7 mouse cellular contexts compared by ENCODE assay signal in genomic region chr4:135850411-135851095, GRCm38 (mm10). TPM values are rescaled to one million over a fixed set of nuclear protein-coding genes. Genes with fewer than 3 reads are reported as not detected.
A peak's percentile ranks its signal among the peaks of the same experiment; 100 is the strongest.
DNase-seq lines count a peak whose midpoint lies in the region; ATAC-seq and TF ChIP-seq lines count a peak whose summit lies in the region.

No protein-coding gene starts in this region.

- H3K9ac ChIP-seq in kidney, postnatal 0 days (ENCODE audit: low read depth, low read length), result 0 out of 2 replicates have a peak overlapping the region, but pooled peaks have one; percentile 8
- H3K9ac ChIP-seq in embryonic facial prominence, embryonic 15.5 days, result no peak overlapping the region
- peak overlapping the region; percentile 28; the same call in 1 of the 2 replicates for H3K9ac ChIP-seq in midbrain, embryonic 12.5 days (replicated peaks)

- no peaks in the 10 kb centered on the region for H3K9me3 ChIP-seq in kidney, postnatal 0 days (replicated peaks; ENCODE audit: low read length)
- H3K9me3 ChIP-seq in embryonic facial prominence, embryonic 15.5 days (replicated peaks), result no peaks in the 10 kb centered on the region
- no peaks in the 10 kb centered on the region for H3K9me3 ChIP-seq in midbrain, embryonic 12.5 days

- no peak for ATAC-seq in kidney, postnatal 0 days (replicated peaks; ENCODE audit: low FRiP score, low read depth)
- ATAC-seq in embryonic facial prominence, embryonic 15.5 days (ENCODE audit: insufficient number of reproducible peaks, low FRiP score, low TSS enrichment, low read depth), result peak; percentile 56; the same call in 1 of the 2 replicates
- no peak for ATAC-seq in midbrain, embryonic 12.5 days (ENCODE audit: low FRiP score, low read depth)

- no peak for DNase-seq in kidney, postnatal 0 days (ENCODE audit: low spot score)
- no peak for DNase-seq in kidney, postnatal 4 days
- DNase-seq in layer of hippocampus, adult 18-20 months (ENCODE audit: low spot score in 2 of 2), result peak; percentile 81 to 90
- peak; percentile 55 for DNase-seq in thymus, postnatal 25 days
- no peak for DNase-seq in gastrocnemius, adult 2 months

- no peaks in the 10 kb centered on the region for H3K36me3 ChIP-seq in kidney, postnatal 0 days (ENCODE audit: insufficient read depth, low read length)
- no peaks in the 10 kb centered on the region for H3K36me3 ChIP-seq in embryonic facial prominence, embryonic 15.5 days
- no peaks in the 10 kb centered on the region for H3K36me3 ChIP-seq in midbrain, embryonic 12.5 days

- H3K4me3 ChIP-seq in kidney, postnatal 0 days (replicated peaks; ENCODE audit: low read depth, low read length), result no peak overlapping the region
- no peak overlapping the region for H3K4me3 ChIP-seq in embryonic facial prominence, embryonic 15.5 days (replicated peaks)
- H3K4me3 ChIP-seq in midbrain, embryonic 12.5 days, result no peak overlapping the region
- no peak overlapping the region for H3K4me3 ChIP-seq in gastrocnemius, adult 2 months

- no peaks in the 10 kb centered on the region for H3K4me1 ChIP-seq in kidney, postnatal 0 days (replicated peaks; ENCODE audit: insufficient read depth, low read length)
- peaks cover 26% of the 10 kb centered on the region for H3K4me1 ChIP-seq in embryonic facial prominence, embryonic 15.5 days
- peaks cover 27% of the 10 kb centered on the region for H3K4me1 ChIP-seq in midbrain, embryonic 12.5 days

- no peak overlapping the region for H3K4me2 ChIP-seq in kidney, postnatal 0 days (ENCODE audit: low read length)
- peak overlapping the region; percentile 12; the same call in 1 of the 2 replicates for H3K4me2 ChIP-seq in embryonic facial prominence, embryonic 15.5 days (replicated peaks)
- H3K4me2 ChIP-seq in midbrain, embryonic 12.5 days (replicated peaks), result peak overlapping the region; percentile 16

- TF ChIP-seq CTCF in kidney, postnatal 0 days (IDR thresholded peaks at IDR 0.05; ENCODE audit: low read depth), result no peak
- TF ChIP-seq CTCF in gastrocnemius, adult 2 months (IDR thresholded peaks at IDR 0.05), result no peak

- H3K27me3 ChIP-seq in kidney, postnatal 0 days (ENCODE audit: insufficient read depth, low read length), result no peaks in the 10 kb centered on the region
- H3K27me3 ChIP-seq in embryonic facial prominence, embryonic 15.5 days, result no peaks in the 10 kb centered on the region
- no peaks in the 10 kb centered on the region for H3K27me3 ChIP-seq in midbrain, embryonic 12.5 days

- intact Hi-C loops in gastrocnemius, adult 2 months (cut with DNase I), result no loop called here

- peak overlapping the region; percentile 13; the same call in 1 of the 2 replicates for H3K27ac ChIP-seq in kidney, postnatal 0 days
- H3K27ac ChIP-seq in embryonic facial prominence, embryonic 15.5 days (replicated peaks), result peak overlapping the region; percentile 58; the same call in 1 of the 2 replicates
- H3K27ac ChIP-seq in midbrain, embryonic 12.5 days (replicated peaks), result peak overlapping the region; percentile 43; the same call in 1 of the 2 replicates
- no peak overlapping the region for H3K27ac ChIP-seq in gastrocnemius, adult 2 months

- WGBS in kidney, postnatal 0 days, result 33% methylated on average over 13 of the region's 13 CpGs
- WGBS in embryonic facial prominence, embryonic 15.5 days, result 22% methylated on average over 13 of the region's 13 CpGs
- 40% methylated on average over 13 of the region's 13 CpGs for WGBS in midbrain, embryonic 12.5 days

RNA-seq across cellular contexts. Expression of gene Srsf10, which starts 5.0 kb away (rescaled TPM):
- polyA plus RNA-seq in kidney, postnatal 0 days (2015; fragmentation: Nextera tagmentation; extraction: Ambion mirVana), result 192 and 194 TPM in 2 replicates
- 198 and 214 TPM in 2 replicates for polyA plus RNA-seq in embryonic facial prominence, embryonic 15.5 days (2015; fragmentation: Nextera tagmentation; extraction: Ambion mirVana)
- 10 to 100 TPM; 83.8 to 87.8 TPM for total RNA-seq in layer of hippocampus, adult 18-20 months (2021)
- 351 and 371 TPM in 2 replicates for polyA plus RNA-seq in midbrain, embryonic 12.5 days (2016; fragmentation: Nextera tagmentation; extraction: Ambion mirVana)
- total RNA-seq in gastrocnemius, adult 2 months (2021), result 10 to 100 TPM; 27.2 to 30.6 TPM

RNA-seq across cellular contexts. Expression of gene Pnrc2, which starts 23.1 kb away (rescaled TPM):
- polyA plus RNA-seq in kidney, postnatal 0 days (2015; fragmentation: Nextera tagmentation; extraction: Ambion mirVana), result 190 and 194 TPM in 2 replicates
- 157 and 161 TPM in 2 replicates for polyA plus RNA-seq in embryonic facial prominence, embryonic 15.5 days (2015; fragmentation: Nextera tagmentation; extraction: Ambion mirVana)
- total RNA-seq in layer of hippocampus, adult 18-20 months (2021), result 10 to 100 TPM; 50.5 to 53.0 TPM
- 189 and 199 TPM in 2 replicates for polyA plus RNA-seq in midbrain, embryonic 12.5 days (2016; fragmentation: Nextera tagmentation; extraction: Ambion mirVana)
- total RNA-seq in gastrocnemius, adult 2 months (2021), result 10 to 100 TPM; 36.7 to 44.8 TPM

RNA-seq across cellular contexts. Expression of gene Cnr2, which starts 44.6 kb away (rescaled TPM):
- polyA plus RNA-seq in kidney, postnatal 0 days (2015; fragmentation: Nextera tagmentation; extraction: Ambion mirVana), result 0.68 and 0.70 TPM in 2 replicates
- polyA plus RNA-seq in embryonic facial prominence, embryonic 15.5 days (2015; fragmentation: Nextera tagmentation; extraction: Ambion mirVana), result 0.85 and 1.0 TPM in 2 replicates
- under 1 TPM in 1 of 2 experiments, not detected in 1; 0.08 TPM for total RNA-seq in layer of hippocampus, adult 18-20 months (2021)
- polyA plus RNA-seq in midbrain, embryonic 12.5 days (2016; fragmentation: Nextera tagmentation; extraction: Ambion mirVana), result 0.13 and 0.27 TPM in 2 replicates
- total RNA-seq in gastrocnemius, adult 2 months (2021), result under 1 TPM; 0.10 to 0.11 TPM

Comparison
In these comparisons a context has a peak if more than half of its experiments do, and no peak if none do; other contexts are left out.
1. DNase-seq: peak in layer of hippocampus, adult 18-20 months (2 of 2) and thymus, postnatal 25 days (single experiment); none in kidney, postnatal 0 days (single experiment), kidney, postnatal 4 days (0 of 2) and gastrocnemius, adult 2 months (single experiment).